Mouse (Mus musculus) urinary bladder, postnatal 14 days (tissue): ENCODE data around the gene Gm20509.
"Not testable (repeated sequence)": the region's sequence is repeated elsewhere in the genome, so short reads cannot be mapped to it uniquely, and the experiment has no call there.

Experiments
- DNase-seq: peaks from one replicate; pipeline ENCODE4 v3.0.0; 2021; ENCODE audit warnings: low spot score

The Gm20509 gene

DNA sequence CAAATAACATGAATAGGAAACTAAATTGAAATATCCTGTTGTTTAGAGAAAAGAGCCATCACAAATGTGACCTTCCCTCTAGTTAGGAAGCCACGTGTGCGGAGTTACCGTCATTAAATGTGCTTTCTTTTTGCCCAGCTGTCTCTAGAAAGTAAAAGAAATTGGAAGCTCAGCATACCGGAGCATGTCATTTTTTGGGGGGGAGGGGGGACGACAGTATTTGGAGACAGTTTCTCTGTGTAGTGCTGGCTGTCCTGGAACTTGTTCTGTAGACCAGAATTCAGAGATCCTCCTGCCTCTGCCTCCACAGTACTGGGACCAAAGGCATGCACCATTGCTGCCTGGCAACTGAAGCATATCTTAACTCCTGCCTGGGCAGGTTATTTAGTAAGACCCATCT, 734 bp upstream of the Gm20509 start, which contains the start of gene Khdc3:
Gene Khdc3, plus strand, starts transcription at position 301 of the 400 bp plus-strand sequence.
- DNase-seq: no peak

DNA sequence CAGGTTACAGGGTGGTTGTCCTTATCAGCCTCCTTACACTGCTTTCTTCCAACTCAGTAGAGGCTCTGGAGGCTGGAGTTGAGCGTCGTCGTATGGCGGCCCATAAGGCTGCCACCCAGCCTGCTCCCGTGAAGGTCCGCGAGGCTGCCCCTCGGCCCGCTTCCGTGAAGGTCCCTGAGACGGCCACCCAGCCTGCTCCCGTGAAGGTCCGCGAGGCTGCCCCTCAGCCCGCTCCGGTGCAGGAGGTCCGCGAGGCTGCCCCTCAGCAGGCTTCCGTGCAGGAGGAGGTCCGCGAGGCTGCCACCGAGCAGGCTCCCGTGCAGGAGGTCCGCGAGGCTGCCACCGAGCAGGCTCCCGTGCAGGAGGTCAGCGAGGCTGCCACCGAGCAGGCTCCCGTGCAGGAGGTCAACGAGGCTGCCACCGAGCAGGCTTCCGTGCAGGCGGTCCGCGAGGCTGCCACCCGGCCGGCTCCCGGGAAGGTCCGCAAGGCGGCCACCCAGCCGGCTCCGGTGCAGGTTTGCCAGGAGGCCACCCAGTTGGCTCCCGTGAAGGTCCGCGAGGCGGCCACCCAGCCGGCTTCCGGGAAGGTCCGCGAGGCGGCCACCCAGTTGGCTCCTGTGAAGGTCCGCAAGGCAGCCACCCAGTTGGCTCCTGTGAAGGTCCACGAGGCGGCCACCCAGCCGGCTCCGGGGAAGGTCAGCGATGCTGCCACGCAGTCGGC, 1.0 kb downstream of the Gm20509 start:
- DNase-seq: peak; percentile 34

DNA sequence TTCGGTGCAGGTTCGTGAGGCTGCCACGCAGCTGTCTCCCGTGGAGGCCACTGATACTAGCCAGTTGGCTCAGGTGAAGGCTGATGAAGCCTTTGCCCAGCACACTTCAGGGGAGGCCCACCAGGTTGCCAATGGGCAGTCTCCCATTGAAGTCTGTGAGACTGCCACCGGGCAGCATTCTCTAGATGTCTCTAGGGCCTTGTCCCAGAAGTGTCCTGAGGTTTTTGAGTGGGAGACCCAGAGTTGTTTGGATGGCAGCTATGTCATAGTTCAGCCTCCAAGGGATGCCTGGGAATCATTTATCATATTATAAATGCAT, 1.6 kb downstream of the Gm20509 start:
- no peak for DNase-seq

DNA sequence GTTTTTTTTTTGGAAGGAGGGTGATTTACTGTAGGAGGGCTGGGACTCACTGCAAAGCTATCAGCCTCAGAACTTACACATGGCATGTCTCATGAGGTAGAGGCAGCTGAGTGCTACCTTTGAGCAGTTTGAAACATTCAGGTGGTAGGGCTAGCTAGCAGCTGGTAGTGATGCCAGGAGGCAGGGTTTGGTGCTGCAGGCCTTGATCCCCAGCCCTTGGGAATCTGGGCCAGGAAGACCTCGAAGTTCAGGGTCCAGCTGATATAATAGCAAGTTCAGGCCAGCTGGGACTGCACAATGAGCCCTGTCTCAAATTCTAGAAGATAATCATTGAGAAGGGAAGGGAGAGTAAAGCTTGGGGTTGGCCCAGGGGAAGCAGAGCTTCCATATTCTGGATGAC, 2.9 kb downstream of the Gm20509 start:
- DNase-seq: no peak

DNA sequence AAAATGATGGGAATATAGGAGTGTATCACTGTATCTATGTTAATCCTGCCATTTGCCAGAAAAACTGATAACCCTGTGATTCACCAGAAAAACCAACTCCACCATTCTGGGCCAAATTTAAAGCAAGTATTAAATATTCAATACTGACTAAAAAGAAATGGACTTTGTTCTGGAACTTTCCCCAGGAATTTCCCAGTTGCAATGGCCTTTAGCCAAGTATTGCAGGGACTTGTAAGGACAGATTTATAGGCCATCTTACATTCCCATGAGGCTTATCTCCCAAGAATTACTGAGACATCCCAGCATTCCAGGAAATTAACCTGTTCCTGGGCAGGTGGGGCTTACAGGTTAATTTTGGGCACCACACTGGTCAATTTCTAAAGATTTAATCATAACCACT, 3.5 kb downstream of the Gm20509 start:
- no peak for DNase-seq

DNA sequence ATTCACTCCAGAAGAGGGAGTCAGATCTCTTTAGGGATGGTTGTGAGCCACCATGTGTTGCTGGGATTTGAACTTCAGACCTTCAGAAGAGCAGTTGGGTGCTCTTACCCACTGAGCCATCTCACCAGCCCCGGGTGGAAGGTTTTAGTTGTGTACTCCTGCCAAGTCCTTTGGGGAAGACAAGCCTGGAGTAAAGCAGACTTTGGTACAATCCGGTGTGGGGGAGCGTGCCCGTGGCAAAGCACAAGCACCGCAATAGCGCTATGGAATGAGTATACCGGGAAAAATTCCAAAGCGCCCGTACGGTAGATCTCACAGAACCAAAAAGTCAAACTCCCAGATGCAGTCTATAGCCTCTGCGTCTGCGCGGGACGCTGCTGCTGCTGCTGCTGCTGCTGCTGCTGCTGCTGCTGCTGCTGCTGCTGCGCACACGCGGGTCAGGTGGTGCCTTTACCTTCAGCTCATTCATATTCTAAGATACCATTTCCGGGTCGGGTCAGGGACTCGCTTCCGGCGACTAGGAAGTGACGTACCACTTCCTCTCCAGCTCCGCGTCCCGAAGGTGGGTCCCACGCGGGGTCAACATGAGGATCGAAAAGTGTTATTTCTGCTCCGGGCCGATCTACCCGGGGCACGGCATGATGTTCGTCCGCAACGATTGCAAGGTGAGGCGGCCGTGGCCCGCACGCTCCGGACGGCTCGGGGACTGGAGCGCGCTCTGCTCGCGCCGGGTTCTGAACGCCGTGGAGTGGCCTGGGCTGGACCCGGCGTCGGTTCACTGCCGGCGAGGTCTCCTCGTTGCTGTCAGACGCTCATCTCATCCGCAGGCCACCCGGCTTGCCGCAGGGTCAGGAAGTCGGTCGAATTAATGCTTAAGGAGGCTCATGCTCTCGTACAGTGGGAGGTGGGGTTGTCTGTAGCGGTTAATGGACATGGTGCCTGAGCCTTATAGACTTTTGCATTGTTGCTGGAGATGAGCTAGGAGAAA, 10.9 kb downstream of the Gm20509 start, which contains the start of gene Rsl24d1:
Gene Rsl24d1, plus strand, starts transcription at position 508 of the 988 bp plus-strand sequence.
- DNase-seq: peak; percentile 83

DNA sequence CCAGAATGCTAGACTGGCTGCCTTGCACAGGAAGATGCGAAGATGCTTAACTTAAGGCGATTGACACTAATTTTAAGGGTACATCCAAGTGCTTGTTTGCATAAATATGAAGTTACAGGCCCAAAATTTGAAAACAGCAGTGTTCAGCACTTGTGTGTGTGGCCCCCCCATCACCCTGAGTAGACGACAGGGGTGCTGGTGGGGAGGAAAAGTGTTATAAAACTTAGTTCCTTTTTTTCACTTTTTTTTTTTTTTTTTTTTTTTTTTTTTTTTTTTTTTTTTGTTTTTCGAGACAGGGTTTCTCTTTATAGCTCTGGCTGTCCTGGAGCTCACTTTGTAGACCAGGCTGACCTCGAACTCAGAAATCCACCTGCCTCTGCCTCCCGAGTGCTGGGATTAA, 14.4 kb downstream of the Gm20509 start:
- DNase-seq: not testable (repeated sequence)

DNA sequence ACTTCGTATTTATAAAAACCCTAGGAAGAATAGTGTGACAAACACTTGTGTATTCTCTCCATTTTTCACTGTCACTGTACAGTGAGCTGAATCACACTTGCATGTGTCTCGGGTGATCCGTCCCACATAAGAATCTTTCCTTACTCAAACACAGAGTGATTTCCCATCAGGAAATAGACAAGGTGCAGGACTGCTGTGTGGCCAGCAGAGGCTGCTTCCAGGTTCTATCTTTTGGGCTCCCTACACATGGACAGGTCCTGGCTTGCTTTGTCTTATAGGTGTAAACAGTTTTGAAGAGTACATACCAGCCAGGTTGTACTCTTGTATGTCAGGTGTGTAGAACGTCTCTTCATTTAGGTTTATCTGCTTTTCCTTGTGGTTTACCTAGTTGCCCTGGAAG, 15.7 kb downstream of the Gm20509 start:
- no peak for DNase-seq

DNA sequence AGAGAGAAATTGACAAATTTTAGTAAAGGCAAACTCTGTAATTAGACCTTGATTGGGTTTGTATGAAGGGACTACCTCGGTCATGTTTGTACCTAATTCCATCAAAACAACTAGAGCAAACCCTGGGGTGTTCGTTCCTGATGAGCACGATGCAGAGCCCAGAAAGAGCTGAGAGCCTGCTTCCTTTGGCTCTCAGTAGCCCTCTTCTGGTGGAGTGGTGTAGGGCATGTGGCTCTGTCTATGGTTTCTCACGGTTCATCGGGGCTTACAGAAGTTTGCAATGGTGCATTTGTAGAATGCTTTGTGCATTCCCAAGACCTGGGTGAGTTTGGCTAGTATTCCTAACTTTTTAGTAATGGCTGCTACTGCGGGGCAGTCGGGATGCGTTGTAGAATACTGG, 19.5 kb downstream of the Gm20509 start:
- DNase-seq: no peak

DNA sequence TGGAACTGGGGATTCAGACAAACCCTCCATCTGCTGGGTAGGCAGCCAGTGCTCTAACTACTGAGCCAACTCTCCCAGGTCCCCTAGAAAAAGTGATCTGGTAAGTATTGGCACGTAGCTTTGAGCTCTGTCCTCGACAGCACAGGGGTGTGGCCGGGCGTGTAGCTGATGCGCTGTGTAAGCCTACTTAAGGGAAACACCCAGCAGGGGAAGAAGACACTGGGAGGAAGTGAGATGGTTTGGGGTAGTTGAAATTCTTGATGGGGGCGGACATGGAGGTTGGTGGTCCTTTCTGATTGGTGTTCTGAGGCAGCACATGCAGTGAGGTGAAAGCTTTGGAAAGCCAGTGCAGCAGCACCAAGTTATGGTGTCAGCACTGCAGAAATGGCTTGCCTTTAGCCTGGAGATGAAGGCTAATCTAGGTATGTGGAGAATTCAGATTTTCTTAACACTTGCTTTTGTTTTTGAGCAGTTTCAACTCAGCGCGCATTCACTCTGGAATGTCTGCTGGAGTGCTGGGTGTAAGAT, 22.8 kb downstream of the Gm20509 start:
- DNase-seq: no peak

DNA sequence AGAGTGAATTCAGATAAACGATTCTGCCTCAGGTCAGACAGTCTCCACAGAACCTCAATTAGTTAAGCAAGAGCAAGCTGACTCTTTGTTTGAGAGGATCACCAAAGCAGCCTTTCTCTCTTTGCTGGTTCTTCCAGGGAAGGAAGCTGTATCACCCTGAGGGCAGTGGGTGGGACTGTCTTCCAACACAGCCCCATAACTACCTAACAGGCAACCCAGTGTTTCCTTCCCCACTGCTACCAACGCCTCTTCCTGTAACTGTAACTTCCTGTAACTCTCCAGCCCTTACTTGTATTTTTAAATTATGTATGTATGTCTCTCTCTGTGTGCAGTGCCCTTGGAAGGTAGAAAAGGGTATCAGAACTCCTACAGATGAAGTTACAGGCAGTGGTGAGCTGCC, 25.2 kb downstream of the Gm20509 start:
- DNase-seq: no peak

DNA sequence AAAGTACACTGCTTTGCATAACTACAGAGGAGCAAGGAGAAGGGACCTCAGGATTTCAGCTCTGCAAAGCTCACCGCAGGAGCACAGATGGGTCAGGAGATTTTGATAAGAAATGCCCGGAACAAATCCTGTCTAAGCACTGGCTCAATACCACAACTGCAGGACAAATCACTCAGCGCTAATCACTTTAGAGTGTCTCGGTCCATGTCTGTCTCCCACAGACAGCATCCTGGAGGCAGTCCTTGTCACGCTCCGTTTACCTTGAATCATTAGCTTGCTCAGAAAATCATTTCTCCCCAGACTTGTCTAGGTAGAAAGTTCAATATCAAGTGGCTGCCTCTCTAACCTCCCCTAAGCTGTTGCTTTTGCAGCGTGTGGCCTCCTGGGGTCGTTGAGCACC, 27.6 kb downstream of the Gm20509 start:
- DNase-seq: no peak

DNA sequence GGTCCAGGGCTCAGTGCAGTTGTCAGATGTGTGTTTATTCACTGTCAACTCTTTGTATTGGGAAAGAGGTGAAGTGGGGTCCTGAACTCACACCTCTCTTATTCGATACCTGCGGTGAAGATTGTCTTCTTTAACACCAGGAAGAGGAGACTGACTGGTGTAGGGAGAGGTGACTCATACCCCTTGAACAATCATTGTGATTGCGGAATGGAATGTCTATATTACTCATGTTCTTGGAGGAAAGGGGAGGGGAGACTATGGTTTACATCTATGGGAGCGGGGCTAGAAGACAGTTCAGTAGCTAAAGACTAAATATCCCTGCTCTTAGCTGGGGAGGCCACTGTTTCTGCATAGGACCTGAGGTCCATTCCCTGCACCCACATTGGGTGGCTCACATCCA, 28.3 kb downstream of the Gm20509 start:
- DNase-seq: no peak

DNA sequence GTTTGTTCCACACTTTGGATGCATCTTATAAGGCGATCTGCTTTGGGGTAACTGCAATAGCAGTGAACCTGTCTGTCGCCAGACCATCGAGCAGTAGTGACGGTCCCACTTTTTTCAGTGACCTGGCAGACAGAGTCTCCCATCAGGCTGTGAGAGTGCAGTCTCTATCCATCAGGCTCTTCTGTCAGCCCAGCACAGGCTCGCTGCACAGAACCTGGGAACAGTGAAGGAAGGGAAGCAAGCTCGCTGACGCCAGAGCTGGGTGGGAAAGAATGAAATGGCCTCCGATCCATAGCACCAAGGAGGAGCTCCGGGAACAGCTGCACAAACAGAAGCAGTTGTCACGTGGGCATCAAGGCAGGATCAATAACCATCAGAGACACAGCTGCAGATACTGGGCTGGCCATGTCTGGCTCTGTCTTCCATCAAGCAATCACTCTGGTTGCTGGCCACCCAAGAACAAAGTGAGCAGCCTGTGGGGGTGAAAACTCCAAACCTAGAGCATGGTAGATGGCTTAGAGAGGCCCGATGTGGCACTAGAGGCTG, 35.1 kb downstream of the Gm20509 start:
- DNase-seq: no peak

DNA sequence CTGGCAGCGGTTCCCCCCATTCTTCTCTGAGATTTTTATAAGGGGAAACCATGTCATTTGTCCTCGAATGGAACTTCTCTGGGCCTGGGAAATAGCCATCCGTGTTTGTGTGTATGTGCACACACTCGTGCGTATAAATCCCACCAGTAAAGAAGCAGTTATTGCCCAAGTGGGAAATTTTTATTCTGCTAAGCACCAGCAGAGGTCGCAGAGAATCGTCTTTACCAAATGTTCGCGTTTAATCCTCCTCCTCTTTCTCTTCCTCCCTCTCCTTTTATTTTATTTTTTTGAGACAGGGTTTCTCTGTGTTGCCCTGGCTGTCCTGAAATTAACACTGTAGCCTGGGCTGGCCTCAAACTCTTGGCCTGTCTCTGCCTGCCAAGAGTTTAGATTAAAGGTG, 52.1 kb downstream of the Gm20509 start:
- no peak for DNase-seq

DNA sequence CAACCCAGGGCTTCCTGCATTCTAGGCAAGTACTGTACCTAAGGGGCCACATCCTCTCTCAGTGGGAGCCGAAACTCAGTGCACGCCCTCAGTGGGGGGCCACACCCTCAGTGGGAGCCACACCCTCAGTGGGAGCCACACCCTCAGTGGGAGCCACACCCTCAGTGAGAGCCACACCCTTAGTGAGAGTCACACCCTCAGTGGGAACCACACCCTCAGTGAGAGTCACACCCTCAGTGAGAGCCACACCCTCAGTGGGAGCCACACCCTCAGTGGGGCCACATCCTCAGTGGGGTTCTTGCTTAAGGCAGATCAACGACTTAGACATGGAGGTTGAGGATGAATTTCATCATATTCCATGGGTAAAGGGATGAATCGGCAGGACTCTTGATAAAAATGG, 55.7 kb downstream of the Gm20509 start:
- no peak for DNase-seq

DNA sequence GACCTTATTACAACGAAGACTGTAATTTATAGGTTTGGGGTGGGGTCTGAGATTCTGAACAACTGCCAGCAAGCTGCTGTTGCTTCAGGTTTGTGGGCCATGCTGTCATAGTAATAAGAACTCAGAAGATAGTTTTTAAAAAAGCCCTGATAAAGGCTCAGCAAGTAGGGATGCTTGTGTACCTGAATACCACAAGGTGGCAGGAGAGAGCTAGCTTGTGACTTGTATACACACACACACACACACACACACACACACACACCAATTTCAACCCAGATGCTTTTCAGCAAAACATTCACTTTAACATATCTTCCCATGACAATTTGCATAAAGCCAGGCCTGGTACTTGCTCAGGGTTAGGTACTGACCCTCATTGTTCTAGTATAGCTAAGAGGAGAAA, 57.0 kb downstream of the Gm20509 start:
- DNase-seq: no peak

DNA sequence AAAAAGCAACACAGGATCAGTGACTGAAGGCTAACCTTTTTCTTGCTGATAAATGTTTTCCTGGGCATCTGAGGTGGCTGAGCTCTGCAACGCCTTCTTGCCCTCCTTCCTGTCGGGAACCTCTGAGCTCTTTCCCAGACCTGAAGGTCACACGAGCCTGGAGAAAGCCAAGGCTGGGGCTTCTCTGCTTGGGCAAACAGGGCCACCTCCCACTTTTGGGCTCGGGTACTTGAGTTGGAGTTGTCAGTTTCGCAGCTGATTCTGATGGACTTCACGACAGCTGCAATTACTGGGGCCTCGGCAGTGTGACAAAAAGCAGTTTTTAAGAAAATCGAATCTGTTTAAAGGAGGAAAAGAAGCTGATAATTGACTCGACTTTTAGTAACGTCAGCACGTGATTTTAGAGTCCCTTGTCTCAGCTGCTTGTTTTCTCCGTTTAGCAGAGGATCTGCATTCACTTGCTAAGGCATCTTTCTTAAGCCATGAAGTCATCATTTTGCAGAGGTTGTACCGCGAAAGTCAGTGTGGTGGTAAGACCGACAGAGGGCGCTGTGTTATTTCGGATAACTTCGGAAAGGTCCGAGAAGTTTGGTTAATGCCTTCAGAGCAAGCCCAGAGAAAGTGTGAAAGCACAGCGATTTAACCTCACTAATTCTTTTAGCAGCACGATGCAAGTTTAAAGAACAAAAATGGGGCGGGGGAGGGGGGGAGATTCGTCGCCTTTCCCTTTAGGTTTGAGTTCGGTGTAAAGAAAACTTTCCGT, 60.5 kb downstream of the Gm20509 start:
- DNase-seq: peak; percentile 76

DNA sequence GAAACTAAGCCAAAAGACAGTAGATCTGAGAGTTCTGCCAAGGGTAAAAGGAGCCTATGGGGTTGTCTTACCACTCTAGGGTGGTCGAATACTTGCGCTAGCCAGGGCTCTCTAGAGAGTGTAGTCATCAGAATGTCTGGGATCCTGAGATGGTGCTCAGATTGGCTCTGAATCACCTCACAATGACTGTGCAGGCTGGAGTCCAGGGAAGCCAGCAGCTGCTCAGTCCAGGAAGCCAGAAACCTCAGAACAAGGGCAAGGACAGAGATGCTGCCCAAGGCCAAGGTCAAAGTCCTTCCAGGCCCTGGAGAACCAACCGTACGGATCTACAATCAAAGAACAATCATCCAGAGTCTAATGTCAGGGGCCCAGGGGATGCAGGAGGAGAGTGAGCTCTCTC, 63.4 kb downstream of the Gm20509 start:
- no peak for DNase-seq
